Comparison of ENCODE assay signal across 8 mouse cellular contexts in the genomic region with DNA sequence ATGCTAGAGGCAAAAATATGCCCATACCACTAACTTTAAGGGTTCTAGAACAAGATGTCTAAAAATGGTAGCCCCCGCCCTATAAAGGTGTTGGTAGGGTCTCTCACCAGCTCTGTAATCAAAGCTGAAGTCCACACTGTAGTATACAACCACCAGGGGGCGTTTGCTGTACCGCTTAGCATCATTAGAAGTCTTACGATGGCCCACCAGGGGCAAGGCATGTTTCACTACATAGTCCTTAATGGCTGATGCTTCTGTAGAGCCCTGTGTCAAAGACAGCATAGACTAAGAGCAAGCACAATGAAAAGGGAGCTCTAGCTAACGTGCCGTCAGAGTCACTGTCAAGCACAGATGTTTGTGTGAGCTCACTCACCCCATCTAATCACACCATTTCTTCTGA. TPM values are rescaled to one million over a fixed set of nuclear protein-coding genes. Genes with fewer than 3 reads are reported as not detected.
DNase-seq lines count a peak whose midpoint lies in the region; ATAC-seq and TF ChIP-seq lines count a peak whose summit lies in the region.

No protein-coding gene starts in this region.

- ATAC-seq in activated CD4-positive, CD25-positive, alpha-beta regulatory T cell, adult 4 months: peak; percentile 68
- ATAC-seq in embryonic facial prominence, embryonic 14.5 days (ENCODE audit: low read depth): peak; percentile 65; the same call in 1 of the 2 replicates
- ATAC-seq in hematopoietic stem cell, adult 5-6 weeks (replicated peaks in 1 of 2; ENCODE audit: insufficient read depth in 1 of 2, low FRiP score in 2 of 2, low TSS enrichment in 1 of 2, low read depth in 1 of 2, poor library complexity in 2 of 2, severe bottlenecking in 2 of 2): peak; percentile 80 to 89
- ATAC-seq in limb, embryonic 13.5 days (ENCODE audit: low FRiP score, low read depth): peak; percentile 75
- 0 out of 2 replicates have a peak, but pooled peaks have one; percentile 57 for ATAC-seq in midbrain, embryonic 16.5 days

- no peak overlapping the region for H3K4me2 ChIP-seq in embryonic facial prominence, embryonic 14.5 days (ENCODE audit: low read depth, low read length)
- H3K4me2 ChIP-seq in limb, embryonic 13.5 days (replicated peaks): no peak overlapping the region
- H3K4me2 ChIP-seq in midbrain, embryonic 16.5 days (ENCODE audit: low read length): no peak overlapping the region

- 52% methylated on average over 6 of the region's 6 CpGs for WGBS in embryonic facial prominence, embryonic 14.5 days
- WGBS in limb, embryonic 13.5 days: 57% methylated on average over 6 of the region's 6 CpGs
- 50% methylated on average over 6 of the region's 6 CpGs for WGBS in midbrain, embryonic 16.5 days

- H3K27me3 ChIP-seq in embryonic facial prominence, embryonic 14.5 days (replicated peaks; ENCODE audit: control insufficient read depth, insufficient read depth, low read length): no peaks in the 10 kb centered on the region
- no peaks in the 10 kb centered on the region for H3K27me3 ChIP-seq in limb, embryonic 13.5 days
- H3K27me3 ChIP-seq in midbrain, embryonic 16.5 days (ENCODE audit: control insufficient read depth, insufficient read depth, low read depth, low read length): no peaks in the 10 kb centered on the region

- TF ChIP-seq CTCF in layer of hippocampus, adult 2 months (conservative IDR thresholded peaks at IDR 0.05): peak; percentile 90

- peak in 1 of 2 experiments; percentile 56 for DNase-seq in layer of hippocampus, adult 2 months (ENCODE audit: low spot score in 2 of 2)
- DNase-seq in layer of hippocampus, adult 9-10 months (ENCODE audit: low spot score): no peak
- peak; percentile 90 for DNase-seq in embryonic facial prominence, embryonic 14.5 days (ENCODE audit: low spot score)
- peak; percentile 85 for DNase-seq in thymus, postnatal 14 days

- no peak overlapping the region for H3K27ac ChIP-seq in layer of hippocampus, adult 2 months
- H3K27ac ChIP-seq in embryonic facial prominence, embryonic 14.5 days (replicated peaks; ENCODE audit: low read depth, low read length): no peak overlapping the region
- H3K27ac ChIP-seq in limb, embryonic 13.5 days: no peak overlapping the region
- no peak overlapping the region for H3K27ac ChIP-seq in midbrain, embryonic 16.5 days (ENCODE audit: low read length)

- peaks cover 95% of the 10 kb centered on the region for H3K36me3 ChIP-seq in embryonic facial prominence, embryonic 14.5 days (ENCODE audit: control insufficient read depth, insufficient read depth, low read length)
- H3K36me3 ChIP-seq in limb, embryonic 13.5 days: peaks cover 98% of the 10 kb centered on the region
- peaks cover 42% of the 10 kb centered on the region for H3K36me3 ChIP-seq in midbrain, embryonic 16.5 days (ENCODE audit: control insufficient read depth, insufficient read depth, low read length)

- no peaks in the 10 kb centered on the region for H3K4me1 ChIP-seq in embryonic facial prominence, embryonic 14.5 days (ENCODE audit: control insufficient read depth, insufficient read depth, low read length)
- H3K4me1 ChIP-seq in limb, embryonic 13.5 days: no peaks in the 10 kb centered on the region
- no peaks in the 10 kb centered on the region; the same call in 1 of the 2 replicates for H3K4me1 ChIP-seq in midbrain, embryonic 16.5 days (ENCODE audit: control insufficient read depth, insufficient read depth, low read length)

- H3K4me3 ChIP-seq in layer of hippocampus, adult 2 months: no peak overlapping the region
- H3K4me3 ChIP-seq in embryonic facial prominence, embryonic 14.5 days (ENCODE audit: low read depth, low read length): no peak overlapping the region
- H3K4me3 ChIP-seq in limb, embryonic 13.5 days: no peak overlapping the region
- H3K4me3 ChIP-seq in midbrain, embryonic 16.5 days (ENCODE audit: low read depth, low read length): no peak overlapping the region

- H3K9ac ChIP-seq in embryonic facial prominence, embryonic 14.5 days (ENCODE audit: low read depth, low read length): no peak overlapping the region
- H3K9ac ChIP-seq in limb, embryonic 13.5 days: no peak overlapping the region
- no peak overlapping the region for H3K9ac ChIP-seq in midbrain, embryonic 16.5 days (ENCODE audit: low read depth, low read length)

- no peaks in the 10 kb centered on the region for H3K9me3 ChIP-seq in embryonic facial prominence, embryonic 14.5 days (ENCODE audit: control insufficient read depth, low read length)
- no peaks in the 10 kb centered on the region for H3K9me3 ChIP-seq in limb, embryonic 13.5 days
- H3K9me3 ChIP-seq in midbrain, embryonic 16.5 days (replicated peaks; ENCODE audit: control insufficient read depth, low read length, poor library complexity, severe bottlenecking): no peaks in the 10 kb centered on the region

RNA-seq across cellular contexts. Expression of a gene that starts 14.2 kb away (rescaled TPM):
- 10 to 100 TPM; 58.2 to 62.5 TPM for total RNA-seq in layer of hippocampus, adult 2 months (2021)
- polyA plus RNA-seq in activated CD4-positive, CD25-positive, alpha-beta regulatory T cell, adult 4 months (2017; shearing (Covaris generic)): 100 to 1,000 TPM; 160 to 172 TPM
- 262 and 270 TPM in 2 replicates for polyA plus RNA-seq in embryonic facial prominence, embryonic 14.5 days (2014; fragmentation: Nextera tagmentation; extraction: Ambion mirVana)
- 185 and 205 TPM in 2 replicates for total RNA-seq in hematopoietic stem cell, adult 5-6 weeks (2017)
- 282 and 324 TPM in 2 replicates for polyA plus RNA-seq in limb, embryonic 13.5 days (2015; fragmentation: Nextera tagmentation; extraction: Ambion mirVana)
- polyA plus RNA-seq in midbrain, embryonic 16.5 days (2015; fragmentation: Nextera tagmentation; extraction: Ambion mirVana): 147 and 150 TPM in 2 replicates

RNA-seq across cellular contexts. Expression of a gene that starts 31.6 kb away (rescaled TPM):
- 1 to 10 TPM; 5.5 to 6.5 TPM for total RNA-seq in layer of hippocampus, adult 2 months (2021)
- not detected for polyA plus RNA-seq in activated CD4-positive, CD25-positive, alpha-beta regulatory T cell, adult 4 months (2017; shearing (Covaris generic))
- 1.9 and 2.4 TPM in 2 replicates for polyA plus RNA-seq in embryonic facial prominence, embryonic 14.5 days (2014; fragmentation: Nextera tagmentation; extraction: Ambion mirVana)
- total RNA-seq in hematopoietic stem cell, adult 5-6 weeks (2017): 1.1 TPM in 2 replicates
- polyA plus RNA-seq in limb, embryonic 13.5 days (2015; fragmentation: Nextera tagmentation; extraction: Ambion mirVana): 5.6 and 6.1 TPM in 2 replicates
- 19.5 and 20.9 TPM in 2 replicates for polyA plus RNA-seq in midbrain, embryonic 16.5 days (2015; fragmentation: Nextera tagmentation; extraction: Ambion mirVana)

RNA-seq across cellular contexts. Expression of a gene that starts 36.4 kb away (rescaled TPM):
- total RNA-seq in layer of hippocampus, adult 2 months (2021): 10 to 100 TPM; 21.9 to 22.5 TPM
- polyA plus RNA-seq in activated CD4-positive, CD25-positive, alpha-beta regulatory T cell, adult 4 months (2017; shearing (Covaris generic)): 10 to 100 TPM; 10.2 to 11.4 TPM
- polyA plus RNA-seq in embryonic facial prominence, embryonic 14.5 days (2014; fragmentation: Nextera tagmentation; extraction: Ambion mirVana): 8.0 and 8.1 TPM in 2 replicates
- total RNA-seq in hematopoietic stem cell, adult 5-6 weeks (2017): 21.6 and 24.5 TPM in 2 replicates
- polyA plus RNA-seq in limb, embryonic 13.5 days (2015; fragmentation: Nextera tagmentation; extraction: Ambion mirVana): 12.4 and 12.6 TPM in 2 replicates
- 18.9 and 19.6 TPM in 2 replicates for polyA plus RNA-seq in midbrain, embryonic 16.5 days (2015; fragmentation: Nextera tagmentation; extraction: Ambion mirVana)
